Comparison of ENCODE assay signal across 13 mouse cellular contexts in the genomic region with DNA sequence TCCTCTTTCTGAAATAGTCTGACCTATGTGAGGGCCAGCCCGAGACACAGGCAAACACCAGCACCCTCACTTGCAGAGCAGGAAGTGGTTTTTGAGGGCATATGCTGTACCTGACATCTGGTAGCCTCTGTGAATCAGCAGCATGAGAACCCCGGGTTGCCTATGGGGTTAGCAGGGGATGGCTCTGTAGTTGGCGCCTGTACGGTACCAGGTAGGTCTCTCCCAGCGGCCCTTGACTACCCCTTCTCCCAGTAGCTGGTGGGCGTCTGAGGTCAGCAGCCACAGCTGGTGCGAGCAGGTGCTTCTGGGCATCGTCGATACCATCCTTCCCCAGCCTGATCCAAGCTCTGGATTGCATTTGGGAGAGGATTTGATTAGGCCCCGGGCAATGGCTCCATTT.
DNase-seq lines count a peak whose midpoint lies in the region; ATAC-seq and TF ChIP-seq lines count a peak whose summit lies in the region.
"Had no signal": no experiment of that assay in that cellular context is flagged by ENCODE, and none has a peak within 500 bp of the region (broad histone marks: within the 10 kb centered on the region; RNA-seq: fewer than 3 reads in every experiment).

No protein-coding gene starts in this region.

- no peaks in the 10 kb centered on the region for H3K27me3 ChIP-seq in lung, embryonic 16.5 days (ENCODE audit: control insufficient read depth, insufficient read depth, low read depth, low read length)
- no peaks in the 10 kb centered on the region for H3K27me3 ChIP-seq in liver, postnatal 0 days (ENCODE audit: insufficient read depth, low read length)
- H3K27me3 ChIP-seq: embryonic facial prominence, embryonic 15.5 days had no signal

- H3K9ac ChIP-seq in lung, embryonic 16.5 days (ENCODE audit: low read length), result 0 out of 2 replicates have a peak overlapping the region, but pooled peaks have one; percentile 11
- H3K9ac ChIP-seq in liver, postnatal 0 days (replicated peaks), result no peak overlapping the region
- H3K9ac ChIP-seq: embryonic facial prominence, embryonic 15.5 days; liver, embryonic 14.5 days had no signal

- peaks cover 13% of the 10 kb centered on the region for H3K4me1 ChIP-seq in lung, embryonic 16.5 days (replicated peaks; ENCODE audit: control insufficient read depth, insufficient read depth, low read length)
- H3K4me1 ChIP-seq in liver, postnatal 0 days (ENCODE audit: insufficient read depth), result peaks cover 12% of the 10 kb centered on the region

- no peak for TF ChIP-seq CTCF in liver, postnatal 0 days (IDR thresholded peaks at IDR 0.05; ENCODE audit: low read depth)

- no peak overlapping the region for H3K4me2 ChIP-seq in lung, embryonic 16.5 days (ENCODE audit: low read depth, low read length)
- no peak overlapping the region for H3K4me2 ChIP-seq in liver, postnatal 0 days (ENCODE audit: low read depth, low read length)
- H3K4me2 ChIP-seq: embryonic facial prominence, embryonic 15.5 days had no signal

- H3K9me3 ChIP-seq in lung, embryonic 16.5 days (ENCODE audit: control insufficient read depth, low read length), result no peaks in the 10 kb centered on the region
- H3K9me3 ChIP-seq in liver, postnatal 0 days (ENCODE audit: low read length), result no peaks in the 10 kb centered on the region
- H3K9me3 ChIP-seq: embryonic facial prominence, embryonic 15.5 days had no signal

- H3K36me3 ChIP-seq in lung, embryonic 16.5 days (ENCODE audit: control insufficient read depth, insufficient read depth, low read length), result 0 out of 2 replicates have a peak, but pooled peaks cover 2% of the 10 kb centered on the region
- no peaks in the 10 kb centered on the region for H3K36me3 ChIP-seq in liver, postnatal 0 days (replicated peaks; ENCODE audit: insufficient read depth, low read length)

- DNase-seq in lung, adult 18-20 months, result no peak
- DNase-seq in MN1 (ENCODE audit: low spot score), result peak; percentile 39
- peak; percentile 58 to 64 for DNase-seq in thymus, postnatal 10 days (ENCODE audit: low spot score in 2 of 2)
- DNase-seq in layer of hippocampus, adult 8-10 months (ENCODE audit: low spot score in 2 of 2), result no peak
- DNase-seq in liver, postnatal 0 days, result no peak
- no peak for DNase-seq in neural tube, embryonic 10.5 days (ENCODE audit: extremely low spot score, low spot score)
- DNase-seq: adrenal gland, postnatal 25 days; cerebellum, adult 11 months; kidney, adult 11 months had no signal

- H3K4me3 ChIP-seq in lung, embryonic 16.5 days (ENCODE audit: low read length), result no peak overlapping the region
- no peak overlapping the region for H3K4me3 ChIP-seq in liver, postnatal 0 days (ENCODE audit: low read depth, low read length)
- H3K4me3 ChIP-seq: embryonic facial prominence, embryonic 15.5 days had no signal

- ATAC-seq in lung, embryonic 16.5 days (ENCODE audit: low read depth), result no peak
- ATAC-seq in monocyte, adult 5-6 weeks (replicated peaks; ENCODE audit: insufficient number of reproducible peaks, low FRiP score, low TSS enrichment, poor library complexity, severe bottlenecking), result peak; percentile 44
- ATAC-seq in liver, postnatal 0 days, result no peak; the same call in 1 of the 2 replicates

- 77% methylated on average over 10 of the region's 10 CpGs for WGBS in lung, embryonic 16.5 days
- WGBS in liver, postnatal 0 days (ENCODE audit: insufficient replicate concordance), result 46% methylated on average over 10 of the region's 10 CpGs

- no peak overlapping the region for H3K27ac ChIP-seq in lung, embryonic 16.5 days (ENCODE audit: low read length)
- H3K27ac ChIP-seq in liver, postnatal 0 days (ENCODE audit: low read depth), result no peak overlapping the region
- H3K27ac ChIP-seq: liver, embryonic 14.5 days had no signal

- no peak for TF ChIP-seq EP300 in liver, postnatal 0 days (IDR thresholded peaks at IDR 0.05; ENCODE audit: low read depth)

Comparison
In these comparisons a context has a peak if more than half of its experiments do, and no peak if none do; other contexts are left out.
1. DNase-seq: peak in MN1 (single experiment) and thymus, postnatal 10 days (2 of 2); none in lung, adult 18-20 months (0 of 2), layer of hippocampus, adult 8-10 months (0 of 2), liver, postnatal 0 days (single experiment) and neural tube, embryonic 10.5 days (single experiment).